Mouse (Mus musculus) thymus, adult 2 months (tissue): ENCODE results near the gene Gm10840. TPM values are rescaled to one million over a fixed set of nuclear protein-coding genes. Genes with fewer than 3 reads are reported as not detected.

Experiments used
- DNase-seq: peaks from one replicate; pipeline ENCODE4 v3.0.0; 2021
- H3K27ac ChIP-seq: fragments of 200-500 bp; 2 replicates; pipeline ENCODE4 v1.5.1; 2012; ENCODE audit warnings: low read length, control low read depth; ENCODE audit not compliant: control insufficient read depth, insufficient read depth
- H3K27me3 ChIP-seq: fragments of 200-500 bp; 2 replicates; pipeline ENCODE4 v1.6.1; 2012; ENCODE audit warnings: mild to moderate bottlenecking, low read length, moderate library complexity, mixed read lengths; ENCODE audit not compliant: control insufficient read depth, insufficient read depth
- H3K36me3 ChIP-seq: fragments of 200-500 bp; 2 replicates; pipeline ENCODE4 v1.6.1; 2012; ENCODE audit warnings: mild to moderate bottlenecking, low read length, moderate library complexity; ENCODE audit not compliant: control insufficient read depth, insufficient read depth
- H3K4me1 ChIP-seq: fragments of 200-500 bp; replicated peaks from 2 replicates; pipeline ENCODE4 v1.6.1; 2012; ENCODE audit warnings: low read length; ENCODE audit not compliant: control insufficient read depth, insufficient read depth
- H3K4me3 ChIP-seq: fragments of 200-500 bp; 2 replicates; pipeline ENCODE4 v1.5.1; 2012; ENCODE audit warnings: mild to moderate bottlenecking, low read length, control low read depth, moderate library complexity; ENCODE audit not compliant: control insufficient read depth, insufficient read depth
- CTCF ChIP-seq: fragments of 200-500 bp; IDR thresholded peaks from 2 replicates; pipeline ENCODE4 v1.5.1; 2012; ENCODE audit warnings: mild to moderate bottlenecking, control low read depth, low read length, moderate library complexity, borderline replicate concordance; ENCODE audit not compliant: control insufficient read depth, poor library complexity, insufficient read depth; ENCODE audit errors: extremely low read depth
- POLR2A ChIP-seq: fragments of 200-500 bp; IDR thresholded peaks from 2 replicates; pipeline ENCODE4 v1.6.1; 2012; ENCODE audit warnings: mild to moderate bottlenecking, low read length, control low read depth, moderate library complexity; ENCODE audit not compliant: control insufficient read depth, poor library complexity, insufficient read depth; ENCODE audit errors: extremely low read depth
- WGBS: fragments of 180-500 bp; shearing (Covaris S2); methylation state at CpG from one replicate; pipeline ENCODE4 v1.1.7; 2018; 5-methylcytosine and 5-hydroxymethylcytosine counted together
- polyA plus RNA-seq: library from polyadenylated mRNA; depleted of rRNA; stranded (reverse); fragments of >200 nt; gene quantifications from 2 replicates; pipeline ENCODE4 v1.2.3, GENCODE M21; 2012

Gene Gm10840
- polyA plus RNA-seq, 1 experiment, result not detected

GRCm38 (mm10) chr11:106159921-106160840 is 469 bp upstream of the Gm10840 start:
- Histone ChIP-seq H3K4me1 (peaks cover 47% of the 10 kb centered on the region), H3K4me3 (peak overlapping the region; percentile 97), H3K27me3 (no peaks in the 10 kb centered on the region), H3K36me3 (peaks cover 32% of the 10 kb centered on the region), H3K27ac (peak overlapping the region; percentile 99)
- DNase-seq, result peak; percentile 89
- TF ChIP-seq POLR2A (peak; percentile 100), CTCF (no peak)
- WGBS, result 2% methylated on average over 104 of the region's 106 CpGs

DNA sequence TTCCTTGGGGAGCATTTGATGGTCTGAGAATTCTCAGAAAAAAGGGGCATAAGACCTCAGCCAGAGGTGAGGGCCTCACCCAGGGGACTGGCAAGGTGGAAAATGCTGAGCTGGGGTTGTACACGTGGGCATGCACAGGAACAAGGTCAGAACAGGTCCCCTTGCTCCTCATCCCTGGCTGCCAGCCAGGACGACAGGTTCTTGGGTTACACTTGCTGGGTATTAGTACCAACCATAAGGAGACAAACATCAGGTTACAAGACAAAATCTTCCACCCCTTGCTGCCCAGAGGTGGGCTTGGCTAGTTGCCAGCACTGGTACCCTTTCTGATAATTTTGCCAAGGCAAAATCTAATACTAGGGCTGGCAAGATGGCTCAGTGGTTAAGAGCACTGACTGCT is 1.6 kb downstream of the Gm10840 start:
- 82% methylated on average over 2 of the region's 2 CpGs for WGBS
- TF ChIP-seq CTCF, result no peak
- no peak for TF ChIP-seq POLR2A
- H3K4me1 ChIP-seq, result peaks cover 47% of the 10 kb centered on the region
- no peaks in the 10 kb centered on the region for H3K27me3 ChIP-seq
- H3K27ac ChIP-seq, result peak overlapping the region; percentile 98; the same call in 1 of the 2 replicates
- no peak for DNase-seq
- H3K36me3 ChIP-seq, result peaks cover 16% of the 10 kb centered on the region
- H3K4me3 ChIP-seq, result no peak overlapping the region

DNA sequence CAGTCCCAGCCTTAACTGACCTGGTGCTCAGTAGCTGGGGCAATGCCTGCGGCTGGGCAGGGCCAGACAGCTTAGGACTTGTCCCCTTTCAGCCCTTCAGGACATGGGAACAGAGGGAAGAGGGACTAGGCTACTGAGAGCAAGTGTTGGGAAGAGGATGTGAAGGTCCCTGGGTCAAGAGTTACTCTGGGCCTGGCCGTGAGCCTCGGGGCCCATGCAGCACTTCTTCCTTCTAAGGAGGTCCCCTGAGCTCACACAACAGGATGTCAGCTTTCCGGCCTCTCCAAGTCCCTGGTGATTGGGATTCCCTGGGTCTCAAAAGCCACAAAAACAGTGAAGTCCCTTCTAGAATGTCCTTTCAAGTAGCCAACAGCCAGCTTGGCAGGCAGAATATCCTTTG is 2.9 kb downstream of the Gm10840 start:
- Histone ChIP-seq H3K27ac (no peak overlapping the region), H3K4me3 (no peak overlapping the region), H3K36me3 (peaks cover 5% of the 10 kb centered on the region), H3K4me1 (peaks cover 46% of the 10 kb centered on the region), H3K27me3 (no peaks in the 10 kb centered on the region)
- WGBS, result 97% methylated on average over 4 of the region's 4 CpGs
- no peak for DNase-seq
- TF ChIP-seq POLR2A (no peak), CTCF (no peak)

- Histone ChIP-seq H3K27me3 (no peaks in the 10 kb centered on the region), H3K36me3 (no peaks in the 10 kb centered on the region), H3K27ac (no peak overlapping the region), H3K4me3 (no peak overlapping the region), H3K4me1 (peaks cover 46% of the 10 kb centered on the region)
- TF ChIP-seq POLR2A (no peak), CTCF (no peak)
- WGBS, result 95% methylated on average over 16 of the region's 16 CpGs
- DNase-seq, result no peak
These were observed 4.0 kb downstream of the Gm10840 start for GRCm38 (mm10) chr11:106164601-106165180.

GRCm38 (mm10) chr11:106167435-106167834 is 6.8 kb downstream of the Gm10840 start:
- DNase-seq, result peak; percentile 72
- Histone ChIP-seq H3K36me3 (no peaks in the 10 kb centered on the region), H3K27me3 (no peaks in the 10 kb centered on the region), H3K27ac (peak overlapping the region; percentile 92), H3K4me3 (no peak overlapping the region), H3K4me1 (peaks cover 31% of the 10 kb centered on the region)
- TF ChIP-seq CTCF (no peak), POLR2A (no peak)
- 10% methylated on average over 5 of the region's 5 CpGs for WGBS

DNA sequence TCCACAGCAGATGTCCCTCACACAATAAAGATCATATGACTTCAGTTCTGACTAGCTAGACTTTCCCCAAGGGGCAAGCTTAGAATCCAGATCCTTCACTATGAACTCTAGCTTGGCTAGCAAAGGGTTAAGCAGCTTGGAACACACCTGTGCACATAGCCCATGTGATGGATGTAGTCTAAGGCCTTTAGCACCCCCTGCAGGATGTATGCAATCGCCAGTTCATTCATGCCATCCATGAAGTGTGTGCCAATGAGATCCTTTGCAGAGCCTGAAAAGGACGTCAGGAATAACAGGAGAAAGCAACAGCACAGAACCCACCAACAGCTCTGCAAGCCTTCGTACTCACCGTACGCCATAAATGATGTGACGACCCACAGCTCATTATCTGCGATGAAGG is 10.2 kb downstream of the Gm10840 start:
- WGBS, result 85% methylated on average over 7 of the region's 7 CpGs
- Histone ChIP-seq H3K4me3 (no peak overlapping the region), H3K27me3 (no peaks in the 10 kb centered on the region), H3K27ac (no peak overlapping the region), H3K4me1 (peaks cover 20% of the 10 kb centered on the region), H3K36me3 (no peaks in the 10 kb centered on the region)
- DNase-seq, result peak; percentile 82
- TF ChIP-seq CTCF, result no peak
- TF ChIP-seq POLR2A, result no peak

DNA sequence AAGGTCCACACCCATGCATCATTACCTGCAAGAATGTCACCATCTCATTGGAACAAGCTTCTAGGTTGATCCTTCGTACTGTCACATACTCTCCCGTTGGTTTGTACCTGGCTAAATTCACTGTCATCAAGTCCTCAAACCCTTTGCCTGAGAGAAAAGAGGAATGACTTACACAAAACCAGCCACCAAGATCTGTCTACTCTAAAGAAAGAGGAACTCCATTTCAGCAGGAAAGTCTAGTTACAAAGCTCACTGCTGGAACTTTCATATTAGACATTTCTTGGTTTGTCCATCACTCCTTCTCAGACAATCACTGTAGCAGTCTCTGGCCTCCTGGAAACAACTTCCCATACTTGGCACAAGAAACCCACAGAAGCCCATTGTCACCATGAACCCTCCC is 12.6 kb downstream of the Gm10840 start:
- WGBS, result 82% methylated on average over 2 of the region's 2 CpGs
- Histone ChIP-seq H3K27ac (no peak overlapping the region), H3K27me3 (no peaks in the 10 kb centered on the region), H3K36me3 (no peaks in the 10 kb centered on the region), H3K4me3 (no peak overlapping the region), H3K4me1 (peaks cover 5% of the 10 kb centered on the region)
- DNase-seq, result no peak
- no peak for TF ChIP-seq CTCF
- TF ChIP-seq POLR2A, result no peak
